Mouse (Mus musculus) liver, embryonic 14.5 days (tissue): ENCODE results near the gene Bpgm. TPM values are rescaled to one million over a fixed set of nuclear protein-coding genes. Genes with fewer than 3 reads are reported as not detected.

Experiments used
- ATAC-seq: fragments of 200-750 bp; cut with Nextera tagmentation; 2 replicates; pipeline ENCODE4 v1.8.0; 2017; ENCODE audit warnings: moderate number of reproducible peaks, mild to moderate bottlenecking, moderate library complexity; ENCODE audit not compliant: insufficient read depth
- DNase-seq, 3 experiments: peaks; one replicate each; pipeline ENCODE4 v3.0.0-alpha.2; 2012 to 2013; ENCODE audit warnings: low read depth in 3 of 3, low spot score in 3 of 3
- H3K27ac ChIP-seq: fragments of 300-500 bp; sonication (generic); 2 replicates; pipeline ENCODE4 v1.5.1; 2014; ENCODE audit warnings: moderate library complexity, mild to moderate bottlenecking, control low read depth, inconsistent platforms
- H3K27me3 ChIP-seq: fragments of 300-500 bp; sonication (generic); 2 replicates; pipeline ENCODE4 v1.6.1; 2014; ENCODE audit warnings: mild to moderate bottlenecking, low read length, moderate library complexity; ENCODE audit not compliant: control insufficient read depth, insufficient read depth
- H3K36me3 ChIP-seq: fragments of 300-500 bp; sonication (generic); replicated peaks from 2 replicates; pipeline ENCODE4 v1.6.1; 2014; ENCODE audit warnings: low read depth; ENCODE audit not compliant: control insufficient read depth, insufficient read depth
- H3K4me1 ChIP-seq, 2 experiments: fragments of 200-500 bp in 1 of 2; fragments of 300-500 bp in 1 of 2; sonication (generic) in 1 of 2; replicated peaks; 2 replicates each; pipeline ENCODE4 v1.6.1; 2012 to 2014; ENCODE audit warnings: antibody characterized with exemption in 1 of 2, inconsistent platforms in 1 of 2, low read length in 1 of 2; ENCODE audit not compliant: control insufficient read depth in 2 of 2, insufficient read depth in 2 of 2
- H3K4me2 ChIP-seq: fragments of 300-500 bp; sonication (generic); 2 replicates; pipeline ENCODE4 v1.6.1; 2014; ENCODE audit warnings: low read depth, mild to moderate bottlenecking, control low read depth, moderate library complexity
- H3K4me3 ChIP-seq, 2 experiments: fragments of 200-500 bp in 1 of 2; fragments of 300-500 bp in 1 of 2; sonication (generic) in 1 of 2; 2 replicates each; pipeline ENCODE4 v1.5.1; 2012 to 2014; ENCODE audit warnings: low read depth in 2 of 2, low read length in 2 of 2, mild to moderate bottlenecking in 2 of 2, control low read depth in 1 of 2, inconsistent platforms in 1 of 2, moderate library complexity in 1 of 2; ENCODE audit not compliant: insufficient read depth in 1 of 2
- H3K9ac ChIP-seq: fragments of 300-500 bp; sonication (generic); replicated peaks from 2 replicates; pipeline ENCODE4 v1.6.1; 2014; ENCODE audit warnings: mild to moderate bottlenecking, control low read depth, moderate library complexity
- H3K9me3 ChIP-seq: fragments of 300-500 bp; sonication (generic); 2 replicates; pipeline ENCODE4 v1.6.1; 2016; ENCODE audit warnings: low read length, mixed read lengths; ENCODE audit not compliant: control insufficient read depth
- CTCF ChIP-seq: IDR thresholded peaks from 2 replicates; pipeline ENCODE4 v1.5.1; 2016; ENCODE audit warnings: antibody characterized with exemption, low read depth, control low read depth
- EP300 ChIP-seq: IDR thresholded peaks from 2 replicates; pipeline ENCODE4 v1.6.1; 2016; ENCODE audit warnings: antibody characterized with exemption, low read depth
- WGBS: fragments of 180-500 bp; shearing (Covaris S2); extraction: QIAGEN DNeasy Blood & Tissue Kit; methylation state at CpG from one replicate; pipeline ENCODE4 v1.1.7; 2014; ENCODE audit not compliant: insufficient replicate concordance; 5-methylcytosine and 5-hydroxymethylcytosine counted together
- polyA plus RNA-seq, 2 experiments: library from polyadenylated mRNA; depleted of rRNA in 1 of 2; stranded (reverse) in 1 of 2; unstranded in 1 of 2; fragments of >200 nt; fragmentation: Nextera tagmentation in 1 of 2; extraction: Ambion mirVana in 1 of 2; gene quantifications; 2 replicates each; pipeline versions ENCODE4 v1.2.1 to v1.2.3; 2012 to 2014

Gene Bpgm
- polyA plus RNA-seq, 2 experiments, result 140 to 143 TPM

- H3K36me3 ChIP-seq, result no peaks in the 10 kb centered on the region
- peaks cover 45 to 53% of the 10 kb centered on the region in 2 experiments for H3K4me1 ChIP-seq
- H3K9ac ChIP-seq, result peak overlapping the region; percentile 50
- peak overlapping the region; percentile 61 for H3K4me2 ChIP-seq
- DNase-seq, result peak; percentile 90 to 94 (median 90)
- 25% methylated on average over 12 of the region's 12 CpGs for WGBS
- TF ChIP-seq CTCF (no peak), EP300 (peak; percentile 91)
- H3K27me3 ChIP-seq, result no peaks in the 10 kb centered on the region
- H3K27ac ChIP-seq, result peak overlapping the region; percentile 96
- H3K9me3 ChIP-seq, result no peaks in the 10 kb centered on the region
- ATAC-seq, result peak; percentile 73
- H3K4me3 ChIP-seq, result peak overlapping the region in 1 of 2 experiments; percentile 21; a peak in 1 of 4 replicates
These were observed 4.4 kb upstream of the Bpgm start for GRCm38 (mm10) chr6:34471434-34472110.

GRCm38 (mm10) chr6:34473346-34473745, 2.7 kb upstream of the Bpgm start:
- DNase-seq, result peak; percentile 47 to 48 (median 48)
- peak overlapping the region; percentile 79 for H3K27ac ChIP-seq
- peak overlapping the region; percentile 48 for H3K9ac ChIP-seq
- H3K4me2 ChIP-seq, result peak overlapping the region; percentile 27; the same call in 1 of the 2 replicates
- H3K36me3 ChIP-seq, result no peaks in the 10 kb centered on the region; the same call in 1 of the 2 replicates
- no peaks in the 10 kb centered on the region for H3K27me3 ChIP-seq
- H3K9me3 ChIP-seq, result no peaks in the 10 kb centered on the region
- TF ChIP-seq EP300 (peak; percentile 84), CTCF (no peak)
- ATAC-seq, result no peak
- H3K4me1 ChIP-seq, result peaks cover 52 to 62% of the 10 kb centered on the region in 2 experiments
- H3K4me3 ChIP-seq, result no peak overlapping the region
- 38% methylated on average over 1 of the region's 1 CpGs for WGBS

GRCm38 (mm10) chr6:34474031-34474430, 2.0 kb upstream of the Bpgm start:
- H3K9me3 ChIP-seq, result no peaks in the 10 kb centered on the region
- peak in 2 of 3 experiments; percentile 41 to 56 for DNase-seq
- H3K4me1 ChIP-seq, result peaks cover 59 to 69% of the 10 kb centered on the region in 2 experiments
- no peaks in the 10 kb centered on the region for H3K27me3 ChIP-seq
- H3K4me2 ChIP-seq, result no peak overlapping the region
- no peak overlapping the region for H3K4me3 ChIP-seq
- H3K9ac ChIP-seq, result no peak overlapping the region
- H3K36me3 ChIP-seq, result no peaks in the 10 kb centered on the region; the same call in 1 of the 2 replicates
- 56% methylated on average over 3 of the region's 3 CpGs for WGBS
- no peak for ATAC-seq
- peak overlapping the region; percentile 50 for H3K27ac ChIP-seq
- no peak for TF ChIP-seq EP300
- peak; percentile 75 for TF ChIP-seq CTCF

GRCm38 (mm10) chr6:34475391-34475790, 616 bp upstream of the Bpgm start:
- no peaks in the 10 kb centered on the region for H3K27me3 ChIP-seq
- peak in 2 of 3 experiments; percentile 44 to 61 for DNase-seq
- peaks cover 64 to 73% of the 10 kb centered on the region in 2 experiments for H3K4me1 ChIP-seq
- ATAC-seq, result no peak; the same call in 1 of the 2 replicates
- H3K9ac ChIP-seq, result peak overlapping the region; percentile 79
- no peak for TF ChIP-seq EP300
- TF ChIP-seq CTCF, result no peak
- 6% methylated on average over 6 of the region's 6 CpGs for WGBS
- H3K36me3 ChIP-seq, result no peaks in the 10 kb centered on the region; the same call in 1 of the 2 replicates
- H3K27ac ChIP-seq, result peak overlapping the region; percentile 89
- H3K4me3 ChIP-seq, result peak overlapping the region; percentile 95 to 96
- no peaks in the 10 kb centered on the region for H3K9me3 ChIP-seq
- H3K4me2 ChIP-seq, result peak overlapping the region; percentile 76

- no peak for ATAC-seq
- Histone ChIP-seq H3K4me1 (peaks cover 53 to 66% of the 10 kb centered on the region in 2 experiments), H3K27me3 (no peaks in the 10 kb centered on the region), H3K27ac (peak overlapping the region; percentile 65), H3K36me3 (no peaks in the 10 kb centered on the region; the same call in 1 of the 2 replicates), H3K9me3 (no peaks in the 10 kb centered on the region), H3K9ac (peak overlapping the region; percentile 58), H3K4me3 (peak overlapping the region; percentile 52 to 95), H3K4me2 (peak overlapping the region; percentile 78)
- 82% methylated on average over 7 of the region's 7 CpGs for WGBS
- TF ChIP-seq EP300, result no peak
- no peak for TF ChIP-seq CTCF
- no peak for DNase-seq
These were observed 2.0 kb downstream of the Bpgm start for GRCm38 (mm10) chr6:34478036-34478435.
